Mouse (Mus musculus) limb, embryonic 10.5 days (tissue): ENCODE measurements around the gene S100a3. TPM values are rescaled to one million over a fixed set of nuclear protein-coding genes. Genes with fewer than 3 reads are reported as not detected.

Source experiments
- DNase-seq: peaks from one replicate; pipeline ENCODE4 v3.0.0-alpha.2; 2017; ENCODE audit warnings: low spot score
- H3K27ac ChIP-seq: fragments of 300-500 bp; sonication (generic); 2 replicates; pipeline ENCODE4 v1.5.1; 2016; ENCODE audit warnings: mild to moderate bottlenecking
- H3K27me3 ChIP-seq: fragments of 300-500 bp; sonication (generic); 2 replicates; pipeline ENCODE4 v1.6.1; 2016; ENCODE audit warnings: low read depth, mild to moderate bottlenecking; ENCODE audit not compliant: poor library complexity, severe bottlenecking
- H3K36me3 ChIP-seq: fragments of 300-500 bp; sonication (generic); 2 replicates; pipeline ENCODE4 v1.6.1; 2016; ENCODE audit warnings: mild to moderate bottlenecking, moderate library complexity
- H3K4me1 ChIP-seq: fragments of 300-500 bp; sonication (generic); 2 replicates; pipeline ENCODE4 v1.6.1; 2016
- H3K4me3 ChIP-seq: fragments of 300-500 bp; sonication (generic); 2 replicates; pipeline ENCODE4 v1.5.1; 2016; ENCODE audit warnings: mild to moderate bottlenecking, moderate library complexity
- H3K9me3 ChIP-seq: fragments of 300-500 bp; sonication (generic); replicated peaks from 2 replicates; pipeline ENCODE4 v1.6.1; 2016; ENCODE audit warnings: mild to moderate bottlenecking
- WGBS: fragments of 180-500 bp; shearing (Covaris S2); methylation state at CpG from one replicate; pipeline ENCODE4 v1.1.7; 2016; 5-methylcytosine and 5-hydroxymethylcytosine counted together
- polyA plus RNA-seq: library from polyadenylated mRNA; unstranded; fragments of >200 nt; fragmentation: Nextera tagmentation; extraction: Ambion mirVana; gene quantifications from 2 replicates; pipeline ENCODE4 v1.2.1, GENCODE M21; 2016

Gene S100a3
- polyA plus RNA-seq, 1 experiment from 2014 or later = not detected

- Histone ChIP-seq H3K4me3 (no peak overlapping the region), H3K27ac (no peak overlapping the region), H3K27me3 (peaks cover 10% of the 10 kb centered on the region), H3K4me1 (no peaks in the 10 kb centered on the region), H3K36me3 (no peaks in the 10 kb centered on the region), H3K9me3 (no peaks in the 10 kb centered on the region)
- DNase-seq = peak; percentile 3
- WGBS = 72% methylated on average over 5 of the region's 5 CpGs
Observed at GRCm38 (mm10) chr3:90531713-90532112, 28.7 kb upstream of the S100a3 start.

- no peak overlapping the region for H3K27ac ChIP-seq
- no peaks in the 10 kb centered on the region for H3K36me3 ChIP-seq
- H3K27me3 ChIP-seq = peaks cover 27% of the 10 kb centered on the region
- no peaks in the 10 kb centered on the region for H3K9me3 ChIP-seq
- peaks cover 3% of the 10 kb centered on the region; the same call in 1 of the 2 replicates for H3K4me1 ChIP-seq
- 71% methylated on average over 1 of the region's 1 CpGs for WGBS
- H3K4me3 ChIP-seq = no peak overlapping the region
- DNase-seq = peak; percentile 3
Observed at GRCm38 (mm10) chr3:90535446-90535845, 24.9 kb upstream of the S100a3 start.

- Histone ChIP-seq H3K4me3 (no peak within 1 kb of the TSS), H3K9me3 (no peaks in the 10 kb centered on the region), H3K4me1 (peaks cover 13% of the 10 kb centered on the region; the same call in 1 of the 2 replicates), H3K36me3 (no peaks in the 10 kb centered on the region), H3K27me3 (peaks cover 27% of the 10 kb centered on the region), H3K27ac (no peak within 1 kb of the TSS)
- no peak for DNase-seq
- WGBS = 41% methylated on average over 10 of the region's 10 CpGs
Observed at GRCm38 (mm10) chr3:90537141-90537904, 23.1 kb upstream of the S100a3 start, which contains the start of gene S100a16. TSS of gene S100a16 (plus strand) at chr3:90537254.

GRCm38 (mm10) chr3:90537905-90538296 lies 22.5 kb upstream of the S100a3 start:
- no peak overlapping the region for H3K27ac ChIP-seq
- no peak for DNase-seq
- H3K4me1 ChIP-seq = peaks cover 18% of the 10 kb centered on the region; the same call in 1 of the 2 replicates
- no peaks in the 10 kb centered on the region for H3K9me3 ChIP-seq
- H3K4me3 ChIP-seq = no peak overlapping the region
- no peaks in the 10 kb centered on the region for H3K36me3 ChIP-seq
- H3K27me3 ChIP-seq = peaks cover 27% of the 10 kb centered on the region
- 74% methylated on average over 5 of the region's 5 CpGs for WGBS

GRCm38 (mm10) chr3:90540904-90541303 lies 19.5 kb upstream of the S100a3 start:
- Histone ChIP-seq H3K9me3 (no peaks in the 10 kb centered on the region), H3K36me3 (no peaks in the 10 kb centered on the region), H3K4me3 (no peak overlapping the region), H3K27ac (peak overlapping the region; percentile 65), H3K4me1 (peaks cover 18% of the 10 kb centered on the region; the same call in 1 of the 2 replicates), H3K27me3 (peaks cover 20% of the 10 kb centered on the region; the same call in 1 of the 2 replicates)
- DNase-seq = no peak
- 77% methylated on average over 4 of the region's 4 CpGs for WGBS

- no peak overlapping the region for H3K4me3 ChIP-seq
- H3K9me3 ChIP-seq = no peaks in the 10 kb centered on the region
- H3K27ac ChIP-seq = no peak overlapping the region
- WGBS = 38% methylated on average over 5 of the region's 5 CpGs
- peaks cover 18% of the 10 kb centered on the region for H3K4me1 ChIP-seq
- H3K27me3 ChIP-seq = no peaks in the 10 kb centered on the region
- DNase-seq = peak; percentile 29
- H3K36me3 ChIP-seq = no peaks in the 10 kb centered on the region
Observed at GRCm38 (mm10) chr3:90549676-90550420, 10.5 kb upstream of the S100a3 start.

- H3K27me3 ChIP-seq = no peaks in the 10 kb centered on the region
- no peak for DNase-seq
- no peak overlapping the region for H3K4me3 ChIP-seq
- H3K36me3 ChIP-seq = no peaks in the 10 kb centered on the region
- H3K9me3 ChIP-seq = no peaks in the 10 kb centered on the region
- H3K4me1 ChIP-seq = peaks cover 18% of the 10 kb centered on the region
- no peak overlapping the region for H3K27ac ChIP-seq
- 88% methylated on average over 2 of the region's 2 CpGs for WGBS
Observed at GRCm38 (mm10) chr3:90550421-90550790, 10.0 kb upstream of the S100a3 start.

GRCm38 (mm10) chr3:90552231-90552630 lies 8.1 kb upstream of the S100a3 start:
- Histone ChIP-seq H3K36me3 (no peaks in the 10 kb centered on the region), H3K4me1 (peaks cover 18% of the 10 kb centered on the region), H3K27ac (no peak overlapping the region), H3K9me3 (no peaks in the 10 kb centered on the region), H3K4me3 (no peak overlapping the region), H3K27me3 (no peaks in the 10 kb centered on the region)
- WGBS = 89% methylated on average over 2 of the region's 2 CpGs
- DNase-seq = no peak

GRCm38 (mm10) chr3:90555954-90556353 lies 4.4 kb upstream of the S100a3 start:
- DNase-seq = no peak

GRCm38 (mm10) chr3:90574691-90575090 lies 14.3 kb downstream of the S100a3 start:
- Histone ChIP-seq H3K27me3 (no peaks in the 10 kb centered on the region), H3K4me3 (no peak overlapping the region), H3K27ac (no peak overlapping the region), H3K4me1 (no peaks in the 10 kb centered on the region), H3K9me3 (no peaks in the 10 kb centered on the region), H3K36me3 (no peaks in the 10 kb centered on the region)
- DNase-seq = no peak
- WGBS = 86% methylated on average over 5 of the region's 5 CpGs

More at GRCm38 (mm10) chr3:90555954-90556353, 4.4 kb upstream of the S100a3 start:
- 79% methylated on average over 5 of the region's 5 CpGs for WGBS
- Histone ChIP-seq H3K27ac (no peak overlapping the region), H3K4me3 (no peak overlapping the region), H3K4me1 (no peaks in the 10 kb centered on the region), H3K9me3 (no peaks in the 10 kb centered on the region), H3K36me3 (no peaks in the 10 kb centered on the region), H3K27me3 (no peaks in the 10 kb centered on the region)

GRCm38 (mm10) chr3:90575320-90575719 lies 14.9 kb downstream of the S100a3 start:
- no peaks in the 10 kb centered on the region for H3K9me3 ChIP-seq
- H3K27ac ChIP-seq = no peak overlapping the region
- WGBS = 89% methylated on average over 3 of the region's 3 CpGs
- H3K4me3 ChIP-seq = no peak overlapping the region
- H3K36me3 ChIP-seq = no peaks in the 10 kb centered on the region
- DNase-seq = no peak
- no peaks in the 10 kb centered on the region for H3K27me3 ChIP-seq
- H3K4me1 ChIP-seq = no peaks in the 10 kb centered on the region

GRCm38 (mm10) chr3:90576351-90577001 lies 16.1 kb downstream of the S100a3 start:
- 74% methylated on average over 10 of the region's 10 CpGs for WGBS
- H3K4me3 ChIP-seq = no peak overlapping the region
- DNase-seq = no peak
- no peaks in the 10 kb centered on the region for H3K4me1 ChIP-seq
- H3K27ac ChIP-seq = no peak overlapping the region
- no peaks in the 10 kb centered on the region for H3K27me3 ChIP-seq
- no peaks in the 10 kb centered on the region for H3K9me3 ChIP-seq
- H3K36me3 ChIP-seq = no peaks in the 10 kb centered on the region

GRCm38 (mm10) chr3:90579433-90579832 lies 19.1 kb downstream of the S100a3 start:
- H3K4me1 ChIP-seq = no peaks in the 10 kb centered on the region
- WGBS = 80% methylated on average over 7 of the region's 7 CpGs
- no peak overlapping the region for H3K4me3 ChIP-seq
- H3K9me3 ChIP-seq = no peaks in the 10 kb centered on the region
- DNase-seq = no peak
- no peaks in the 10 kb centered on the region for H3K27me3 ChIP-seq
- no peak overlapping the region for H3K27ac ChIP-seq
- no peaks in the 10 kb centered on the region for H3K36me3 ChIP-seq
